Mouse (Mus musculus): Measurements from ENCODE around the gene 4933416C03Rik.

DNA sequence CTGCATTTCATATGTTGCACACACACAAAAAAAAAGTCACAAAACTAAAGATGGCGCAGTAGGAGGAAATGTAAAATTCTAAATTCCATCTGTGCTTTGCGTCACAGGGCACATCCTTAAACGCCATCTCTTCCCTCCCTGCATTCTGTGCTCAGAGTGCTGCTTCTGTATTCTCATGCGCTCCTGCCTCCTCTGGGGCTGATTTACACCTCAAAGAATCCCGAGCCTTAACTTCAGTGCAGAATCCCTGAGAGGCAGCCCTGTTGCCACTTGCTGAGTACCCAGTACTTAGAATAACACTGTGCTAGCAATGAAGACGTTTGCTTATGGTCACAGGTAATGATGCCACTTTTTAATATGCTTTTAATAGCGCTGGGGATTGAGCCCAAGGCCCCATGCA is 34.3 kb downstream of the 4933416C03Rik start:
- no peak for TF ChIP-seq CTCF (IDR thresholded peaks at IDR 0.05; ENCODE audit: low read depth)
- TF ChIP-seq EP300 (IDR thresholded peaks at IDR 0.05; ENCODE audit: low read depth), result no peak
